Mouse (Mus musculus) midbrain, embryonic 11.5 days (tissue): ENCODE measurements around the gene Trim9. TPM values are rescaled to one million over a fixed set of nuclear protein-coding genes. Genes with fewer than 3 reads are reported as not detected.

Experiments
- ATAC-seq: fragments of 200-750 bp; cut with Nextera tagmentation; 2 replicates; pipeline ENCODE4 v1.8.0; 2017; ENCODE audit warnings: moderate TSS enrichment, moderate library complexity; ENCODE audit not compliant: low FRiP score
- DNase-seq: peaks from one replicate; pipeline ENCODE4 v3.0.0; 2015; ENCODE audit warnings: low spot score; ENCODE audit errors: missing footprints
- H3K27ac ChIP-seq: fragments of 300-500 bp; sonication (generic); 2 replicates; pipeline ENCODE4 v1.5.1; 2014; ENCODE audit warnings: low read depth, low read length
- H3K27me3 ChIP-seq: fragments of 300-500 bp; sonication (generic); 2 replicates; pipeline ENCODE4 v1.6.1; 2014; ENCODE audit warnings: mild to moderate bottlenecking, low read length, moderate library complexity, mixed read lengths; ENCODE audit not compliant: control insufficient read depth, insufficient read depth
- H3K36me3 ChIP-seq: fragments of 300-500 bp; sonication (generic); 2 replicates; pipeline ENCODE4 v1.6.1; 2014; ENCODE audit warnings: mild to moderate bottlenecking, low read length, moderate library complexity, mixed read lengths; ENCODE audit not compliant: control insufficient read depth, insufficient read depth
- H3K4me1 ChIP-seq: fragments of 300-500 bp; sonication (generic); 2 replicates; pipeline ENCODE4 v1.6.1; 2014; ENCODE audit warnings: low read length; ENCODE audit not compliant: control insufficient read depth, insufficient read depth
- H3K4me2 ChIP-seq: fragments of 300-500 bp; sonication (generic); 2 replicates; pipeline ENCODE4 v1.6.1; 2014; ENCODE audit warnings: mild to moderate bottlenecking, moderate library complexity
- H3K4me3 ChIP-seq: fragments of 300-500 bp; sonication (generic); 2 replicates; pipeline ENCODE4 v1.5.1; 2014; ENCODE audit warnings: low read depth, low read length
- H3K9ac ChIP-seq: fragments of 300-500 bp; sonication (generic); 2 replicates; pipeline ENCODE4 v1.6.1; 2014; ENCODE audit warnings: low read length
- H3K9me3 ChIP-seq: fragments of 300-500 bp; sonication (generic); 2 replicates; pipeline ENCODE4 v1.6.1; 2016; ENCODE audit warnings: low read length; ENCODE audit not compliant: control insufficient read depth
- WGBS: fragments of 180-500 bp; shearing (Covaris S2); extraction: QIAGEN DNeasy Blood & Tissue Kit; methylation state at CpG from one replicate; pipeline ENCODE4 v1.1.7; 2014; 5-methylcytosine and 5-hydroxymethylcytosine counted together
- polyA plus RNA-seq: library from polyadenylated mRNA; unstranded; fragments of >200 nt; fragmentation: Nextera tagmentation; extraction: Ambion mirVana; gene quantifications from 2 replicates; pipeline ENCODE4 v1.2.1, GENCODE M21; 2014

Gene Trim9
- polyA plus RNA-seq, 1 experiment from 2014 or later = 28.4 TPM

DNA sequence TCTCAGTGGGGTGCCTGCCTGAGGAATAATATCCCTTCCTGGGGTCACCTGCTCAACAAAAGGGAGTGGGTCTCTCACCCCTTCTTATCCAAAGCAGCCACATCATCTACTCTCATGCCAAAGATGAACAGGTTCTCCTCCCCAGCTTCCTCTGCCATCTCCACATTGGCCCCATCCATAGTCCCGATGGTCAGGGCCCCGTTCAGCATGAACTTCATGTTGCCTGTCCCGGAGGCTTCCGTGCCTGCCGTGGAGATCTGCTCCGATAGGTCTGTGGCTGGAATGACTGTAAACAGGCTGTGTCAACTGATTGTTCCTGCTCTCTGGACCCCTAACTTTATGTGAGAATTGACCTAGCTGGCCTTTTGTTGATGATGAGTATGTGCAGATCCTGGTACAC is 152.0 kb downstream of the Trim9 start:
- H3K9ac ChIP-seq = no peak overlapping the region
- DNase-seq (no peak), ATAC-seq (no peak)
- no peaks in the 10 kb centered on the region for H3K9me3 ChIP-seq
- no peak overlapping the region for H3K27ac ChIP-seq
- WGBS = 94% methylated on average over 6 of the region's 6 CpGs
- no peak overlapping the region for H3K4me2 ChIP-seq
- no peaks in the 10 kb centered on the region for H3K4me1 ChIP-seq
- H3K27me3 ChIP-seq = no peaks in the 10 kb centered on the region
- H3K4me3 ChIP-seq = no peak overlapping the region
- H3K36me3 ChIP-seq = no peaks in the 10 kb centered on the region

Other genes with a start within 250 kb of the Trim9 start
- gene Nin, start 233.9 kb downstream of the Trim9 start, polyA plus RNA-seq = 10.0 and 11.1 TPM in 2 replicates
- gene Abhd12b, start 193.5 kb downstream of the Trim9 start, polyA plus RNA-seq = 0.07 TPM in 1 of 2 replicates, not detected in the other
- gene Pygl, start 116.1 kb downstream of the Trim9 start, polyA plus RNA-seq = 7.6 and 8.0 TPM in 2 replicates
- 135 and 150 TPM in 2 replicates for gene Tmx1, start 105.5 kb upstream of the Trim9 start, polyA plus RNA-seq